Mouse (Mus musculus) left cerebral cortex, postnatal 4 days (tissue): ENCODE results near the gene Clec4n. TPM values are rescaled to one million over a fixed set of nuclear protein-coding genes. Genes with fewer than 3 reads are reported as not detected.
"Not testable (repeated sequence)": the region's sequence is repeated elsewhere in the genome, so short reads cannot be mapped to it uniquely, and the experiment has no call there.

Experiments used
- DNase-seq: peaks from one replicate; pipeline ENCODE4 v3.0.0-alpha.2; 2022
- intact Hi-C: fragments of 180-260 bp; cut with DNase I; formaldehyde crosslinking; loops from one replicate; pipeline ENCODE4 v1.15.1; 2025
- total RNA-seq, 2 experiments: library from RNA; stranded (reverse); gene quantifications; 2 replicates each; pipeline ENCODE4 v1.2.3; 2021

The Clec4n gene
- under 1 TPM in 1 of 2 experiments, not detected in 1; 0.92 TPM for total RNA-seq

DNA sequence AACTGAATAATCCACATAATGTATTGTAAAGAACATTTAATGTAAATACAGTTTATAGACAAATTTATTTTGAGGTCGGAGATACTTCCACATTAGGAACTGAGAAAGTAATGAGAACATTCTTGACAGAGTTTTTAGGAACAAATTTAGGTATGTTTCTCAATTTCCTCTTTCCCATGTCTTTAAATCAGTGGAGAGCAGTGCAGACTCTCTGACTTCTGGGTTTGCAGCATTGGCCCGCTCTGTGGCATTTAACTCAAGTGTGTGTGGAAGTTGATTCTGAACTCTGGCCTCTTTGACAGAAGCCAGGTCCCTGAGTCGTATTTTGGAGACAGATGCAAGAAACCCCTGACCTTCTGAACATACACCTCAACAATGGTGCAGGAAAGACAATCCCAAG is at the start of gene Clec4n:
Clec4n (plus strand) TSS at position 200 of the 400 bp plus-strand sequence.
- DNase-seq, result no peak
- intact Hi-C loops, result no loop called here

DNA sequence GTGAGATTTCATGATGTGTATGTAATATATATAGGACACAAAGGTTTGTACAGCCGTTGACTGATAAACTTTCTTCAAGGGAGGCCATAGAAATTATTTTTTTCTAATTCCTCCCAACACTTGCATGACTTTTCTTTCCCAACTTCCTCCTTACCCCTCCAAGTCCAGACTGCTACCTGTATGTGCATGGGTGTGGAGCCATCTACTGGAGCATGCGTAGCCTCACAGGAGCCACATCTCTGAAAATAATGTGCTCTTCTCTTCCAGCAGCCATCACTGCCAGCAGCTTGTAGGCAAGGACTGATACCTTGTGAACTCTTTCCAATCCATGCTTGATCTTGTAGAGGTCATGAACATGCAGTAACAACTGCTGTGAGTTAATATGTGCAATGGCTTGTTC is 44.8 kb upstream of the Clec4n start:
- intact Hi-C loops, DNase-seq: not testable (repeated sequence)

DNA sequence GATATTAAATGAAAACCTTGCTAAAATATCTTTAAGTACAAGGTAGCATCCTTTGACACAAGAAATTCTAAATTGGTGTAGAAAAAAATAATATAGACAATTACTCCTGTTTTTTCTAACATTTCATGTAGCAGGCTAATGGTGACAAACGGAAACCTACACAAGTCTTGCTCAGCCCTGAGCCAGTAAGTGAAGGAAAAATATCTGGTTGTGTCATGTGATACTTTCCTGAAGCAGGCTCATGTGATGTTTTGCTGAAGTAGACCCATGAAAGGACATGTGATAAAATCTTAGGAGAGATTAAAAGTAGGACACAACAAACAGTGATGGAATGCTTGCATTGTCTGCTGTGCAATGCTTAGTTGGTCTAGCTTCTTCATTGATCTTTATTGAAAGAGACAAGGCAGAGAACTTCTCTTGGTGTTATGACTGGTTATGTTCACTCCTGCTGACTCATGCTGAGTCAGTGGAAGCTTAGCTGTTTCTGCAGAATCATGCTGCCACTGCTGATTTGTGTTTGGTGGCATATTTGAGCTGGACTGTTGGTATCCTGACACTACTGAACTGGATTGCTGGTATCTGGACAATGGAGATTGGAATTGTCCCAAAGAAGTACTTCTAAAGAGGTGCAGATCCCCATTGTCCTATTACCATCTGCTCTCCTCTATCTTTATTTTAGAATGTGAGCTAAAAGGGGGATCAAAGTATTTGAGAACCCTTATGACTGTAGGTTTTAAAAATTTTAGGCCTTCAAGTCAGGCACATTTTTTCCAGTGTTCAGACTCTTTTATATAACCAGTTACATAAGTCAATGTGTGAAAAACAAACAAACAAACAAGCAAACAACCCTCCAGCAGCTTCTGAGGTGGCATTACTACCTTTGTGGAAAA is 22.2 kb upstream of the Clec4n start:
- intact Hi-C loops, result no loop called here
- DNase-seq, result no peak

DNA sequence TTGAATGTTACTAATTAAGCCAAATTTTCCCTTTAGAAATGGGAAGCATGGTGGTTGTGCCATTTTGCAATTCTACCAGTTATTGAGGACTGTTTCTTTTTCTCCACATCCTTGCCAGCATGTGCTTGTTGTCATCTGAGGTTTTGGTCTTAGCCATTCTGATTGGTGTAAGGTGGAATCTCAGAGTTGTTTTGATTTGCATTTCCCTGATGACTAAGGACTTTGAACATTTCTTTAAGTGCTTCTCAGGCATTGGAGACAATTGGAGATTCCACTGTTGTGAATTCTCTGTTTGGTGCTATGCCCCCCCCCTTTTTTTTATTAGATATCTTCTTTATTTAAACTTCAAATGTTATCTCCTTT is 21.6 kb upstream of the Clec4n start:
- DNase-seq, intact Hi-C loops: not testable (repeated sequence)

DNA sequence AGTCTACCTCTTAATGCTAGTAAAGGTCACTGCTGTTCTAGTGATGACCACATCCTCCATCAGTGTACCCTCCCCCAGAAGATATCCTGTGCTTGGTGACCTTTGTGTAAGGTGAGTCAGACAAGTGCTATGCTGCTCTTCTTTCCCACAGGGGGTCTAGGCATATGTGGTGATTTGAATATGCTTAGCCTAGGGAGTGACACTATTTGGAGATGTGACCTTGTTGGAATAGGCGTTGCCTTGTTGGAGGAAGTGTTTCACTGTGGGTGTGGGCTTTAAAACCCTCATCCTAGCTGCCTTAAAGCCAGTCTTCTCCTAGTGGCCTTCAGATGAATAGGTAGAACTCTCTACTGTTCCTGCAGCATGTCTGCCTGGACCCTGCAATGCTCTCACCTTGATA is 17.9 kb upstream of the Clec4n start:
- intact Hi-C loops, result no loop called here
- no peak for DNase-seq

DNA sequence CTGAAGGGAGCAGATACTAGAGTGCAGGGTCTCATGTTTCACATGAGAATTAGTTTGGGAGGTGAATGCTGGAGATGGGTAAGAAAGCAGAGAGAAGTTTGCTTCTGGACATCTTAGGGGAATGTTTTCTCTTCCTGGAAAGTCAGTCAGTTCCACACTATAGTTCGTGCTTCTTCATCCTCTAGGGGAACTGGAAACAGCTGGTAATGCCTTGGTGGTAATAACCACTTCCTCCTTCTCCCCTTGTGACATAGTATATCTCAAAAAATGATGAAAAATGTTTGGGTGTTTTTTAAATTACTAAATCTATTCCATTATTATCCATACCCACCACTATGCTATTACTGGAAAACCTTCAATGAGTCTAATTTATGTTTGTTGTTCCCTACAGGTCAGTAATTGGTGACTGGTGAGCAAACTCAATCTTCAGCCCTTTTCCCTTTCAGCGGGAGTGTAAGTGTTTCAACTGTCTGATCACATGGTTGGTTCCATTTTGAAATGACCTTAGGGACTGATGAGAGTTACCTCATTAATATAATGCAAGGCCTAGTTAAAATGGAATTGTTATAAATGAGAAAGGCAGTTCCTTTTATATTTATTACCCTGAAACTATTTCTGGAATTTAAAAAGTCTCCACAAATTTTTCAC is 2.0 kb upstream of the Clec4n start:
- intact Hi-C loops, result no loop called here

DNA sequence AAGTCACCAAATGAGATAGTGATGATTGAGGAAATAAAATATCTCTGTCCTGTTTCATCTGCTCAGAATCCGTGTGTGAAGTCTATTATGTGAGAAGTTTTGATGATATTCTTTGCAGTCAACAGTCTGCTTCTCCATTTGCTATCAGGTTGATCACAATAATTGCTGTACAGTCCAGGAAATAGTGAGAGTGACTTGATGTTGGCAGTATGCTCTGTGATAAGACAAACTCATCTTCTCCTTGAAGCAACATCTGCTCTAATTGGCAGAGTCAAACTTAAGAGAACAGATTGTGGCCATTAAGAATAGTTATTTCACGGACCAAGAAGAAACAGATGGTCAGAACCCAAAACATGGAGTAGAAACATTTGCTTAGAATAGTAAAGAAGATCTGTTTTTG is 1.5 kb downstream of the Clec4n start:
- intact Hi-C loops, result no loop called here
- DNase-seq, result no peak

More for the DNA sequence above, 2.0 kb upstream of the Clec4n start:
- no peak for DNase-seq

DNA sequence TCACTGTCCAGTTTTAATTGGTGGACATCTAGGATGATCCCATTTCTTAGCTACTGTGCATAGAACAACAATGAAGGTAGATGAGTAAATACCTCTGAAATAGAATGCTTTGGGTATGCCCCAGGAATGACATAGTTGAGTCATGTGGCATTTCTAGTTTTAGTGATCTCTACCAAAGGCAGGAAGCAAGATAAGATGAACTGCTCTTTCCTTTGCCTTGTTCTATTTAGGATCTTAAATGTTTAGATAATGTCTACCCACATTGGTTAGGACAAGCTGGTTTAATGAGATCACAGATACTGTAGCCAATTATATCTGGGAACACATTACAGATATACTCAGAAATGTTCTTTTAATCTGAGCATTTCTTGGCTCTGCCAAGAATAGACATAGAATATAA is 7.9 kb downstream of the Clec4n start:
- intact Hi-C loops, result no loop called here
- DNase-seq, result no peak

DNA sequence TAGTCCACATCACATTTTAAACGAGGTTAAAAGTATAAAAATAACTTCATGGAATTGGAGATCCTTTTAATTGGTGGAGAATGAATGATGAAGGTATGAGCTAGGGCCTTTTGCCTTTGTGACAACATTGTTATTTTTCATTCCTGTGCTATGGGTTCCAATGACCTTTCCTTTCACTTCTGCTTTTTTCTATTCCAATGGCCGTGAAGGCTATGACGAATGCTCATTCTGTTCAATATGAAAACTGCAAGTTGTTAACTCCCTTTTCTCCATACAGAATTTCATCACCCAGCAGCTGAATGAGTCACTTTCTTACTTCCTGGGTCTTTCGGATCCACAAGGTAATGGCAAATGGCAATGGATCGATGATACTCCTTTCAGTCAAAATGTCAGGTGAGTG is 14.6 kb downstream of the Clec4n start:
- no peak for DNase-seq
- intact Hi-C loops, result no loop called here

DNA sequence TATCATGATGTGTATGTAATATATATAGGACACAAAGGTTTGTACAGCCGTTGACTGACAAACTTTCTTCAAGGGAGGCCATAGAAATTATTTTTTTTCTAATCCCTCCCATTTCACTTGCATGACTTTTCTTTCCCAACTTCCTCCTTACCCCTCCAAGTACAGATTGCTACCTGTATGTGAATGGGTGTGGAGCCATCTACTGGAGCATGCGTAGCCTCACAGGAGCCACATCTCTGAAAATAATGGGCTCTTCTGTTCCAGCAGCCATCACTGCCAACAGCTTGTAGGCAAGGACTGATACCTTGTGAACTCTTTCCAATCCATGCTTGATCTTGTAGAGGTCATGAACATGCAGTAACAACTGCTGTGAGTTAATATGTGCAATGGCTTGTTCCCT is 19.2 kb downstream of the Clec4n start:
- DNase-seq, intact Hi-C loops: not testable (repeated sequence)

DNA sequence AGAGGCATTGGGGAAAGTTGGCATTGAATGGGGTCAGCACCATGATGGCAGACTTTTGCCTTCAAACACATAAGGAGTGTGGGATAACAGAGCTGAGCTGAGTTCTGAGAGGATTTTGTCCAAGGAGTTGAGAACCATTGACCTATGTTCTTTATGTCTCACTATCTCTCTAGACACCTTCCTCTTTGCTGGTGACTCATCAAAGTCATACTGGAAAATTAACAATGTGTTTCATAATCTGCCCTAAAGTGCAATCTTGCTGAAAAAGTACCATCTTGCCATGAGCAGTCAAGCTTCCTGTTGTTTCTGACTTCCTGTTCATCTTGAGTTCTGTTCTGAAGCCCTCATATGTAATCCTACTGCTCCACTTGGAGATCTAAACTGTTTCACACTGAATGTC is 23.1 kb downstream of the Clec4n start:
- no peak for DNase-seq
- intact Hi-C loops, result no loop called here

DNA sequence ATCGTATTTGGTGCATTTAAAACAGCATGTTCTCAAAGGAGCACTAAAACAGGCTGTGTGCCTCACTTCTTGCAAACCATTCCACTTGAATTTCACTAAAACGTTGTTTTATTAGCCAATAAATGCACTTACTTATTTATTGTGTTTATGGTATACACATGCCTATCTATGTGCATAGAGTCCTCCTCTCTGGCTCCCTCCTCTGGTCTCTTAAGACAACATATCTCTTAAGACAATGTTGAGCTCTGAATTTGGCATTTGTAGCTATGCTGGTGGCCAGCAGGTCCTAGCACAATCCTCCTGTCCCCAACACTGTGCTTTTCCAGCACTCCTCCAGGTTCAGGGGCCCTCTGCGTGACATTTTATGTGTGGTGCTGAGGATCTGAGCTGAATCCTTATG is 29.3 kb downstream of the Clec4n start:
- no peak for DNase-seq
- intact Hi-C loops, result no loop called here

DNA sequence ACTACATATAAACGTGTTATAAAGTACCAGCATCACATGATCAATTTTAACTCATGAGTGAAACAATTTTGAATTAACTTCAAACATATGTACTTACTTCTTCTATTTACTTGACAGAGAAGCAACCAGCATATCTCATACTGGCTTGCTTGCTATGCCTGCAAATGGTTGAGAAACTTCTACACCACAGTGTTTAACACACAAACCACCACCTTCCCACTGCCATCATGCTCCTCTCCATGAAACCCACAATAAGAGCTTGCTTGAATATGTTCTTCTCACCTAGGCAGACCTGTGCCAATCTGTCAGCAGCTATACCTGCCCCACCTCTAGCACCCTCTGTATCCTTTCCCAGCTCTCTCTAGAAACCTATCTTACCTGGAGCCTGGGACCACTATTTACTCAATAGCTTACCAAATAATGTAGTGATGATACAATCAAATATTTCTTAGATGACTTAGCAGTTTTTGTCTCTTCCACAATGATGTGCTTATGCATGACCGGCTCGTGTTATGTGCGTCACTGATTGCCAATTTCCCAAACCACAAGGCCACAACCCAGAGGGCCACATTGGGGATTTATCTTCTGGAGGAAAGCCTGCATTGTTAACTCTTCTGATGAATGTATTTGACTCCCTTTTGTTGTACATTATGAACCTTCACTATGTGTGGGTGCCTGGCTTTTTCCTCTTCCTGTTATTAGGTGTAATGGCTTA is 30.4 kb downstream of the Clec4n start:
- intact Hi-C loops, result no loop called here
- DNase-seq, result no peak

DNA sequence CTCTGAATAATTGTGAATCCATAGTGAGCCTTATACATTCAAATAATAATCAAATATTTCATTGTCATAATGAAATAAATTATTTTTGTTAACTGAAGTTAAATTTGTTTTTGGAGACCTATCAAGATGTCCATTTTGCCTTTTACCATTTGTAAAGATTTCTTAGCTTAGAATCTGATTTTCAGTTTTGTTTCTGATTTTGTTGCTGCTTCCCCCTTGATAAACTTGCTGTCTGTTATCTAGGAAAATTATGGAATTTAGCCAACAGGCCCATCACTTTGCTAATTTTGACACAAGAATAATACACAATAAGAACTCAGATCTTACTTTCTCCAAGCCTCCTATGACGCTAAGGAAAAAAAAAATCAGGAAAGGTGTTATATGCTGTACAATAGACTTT is 31.2 kb downstream of the Clec4n start:
- no peak for DNase-seq
- intact Hi-C loops, result no loop called here

DNA sequence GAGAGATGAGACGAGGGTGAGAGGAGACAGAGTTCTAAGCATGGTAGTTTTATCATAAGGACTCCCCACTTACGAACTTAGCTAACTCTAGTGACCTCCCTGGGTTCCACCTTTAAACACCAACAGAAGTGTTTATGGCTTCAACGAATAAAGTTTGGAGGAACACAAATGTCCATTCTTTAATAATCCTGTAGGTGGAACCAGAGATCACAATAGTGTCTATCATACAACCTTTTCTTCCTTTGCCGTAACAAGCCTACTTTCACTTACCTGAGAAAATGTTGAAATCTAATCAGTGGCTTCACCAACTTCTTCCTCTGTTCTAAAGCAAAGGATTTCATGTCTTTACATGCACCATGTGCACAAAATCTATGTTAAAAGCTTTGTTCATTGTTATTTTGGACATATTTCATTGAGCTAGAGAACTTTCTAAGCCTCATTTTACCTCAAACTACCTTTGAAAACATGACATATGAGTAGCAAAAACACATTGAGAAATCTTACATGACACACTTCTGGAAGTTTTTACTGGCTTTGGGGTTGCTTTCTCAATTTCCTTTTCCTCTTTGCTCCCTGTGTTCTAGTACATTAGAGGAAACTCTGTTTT is 32.0 kb downstream of the Clec4n start, which contains the start of gene Clec4d:
Clec4d (plus strand) TSS at position 557 of the 607 bp plus-strand sequence.
- no peak for DNase-seq
- intact Hi-C loops, result no loop called here

DNA sequence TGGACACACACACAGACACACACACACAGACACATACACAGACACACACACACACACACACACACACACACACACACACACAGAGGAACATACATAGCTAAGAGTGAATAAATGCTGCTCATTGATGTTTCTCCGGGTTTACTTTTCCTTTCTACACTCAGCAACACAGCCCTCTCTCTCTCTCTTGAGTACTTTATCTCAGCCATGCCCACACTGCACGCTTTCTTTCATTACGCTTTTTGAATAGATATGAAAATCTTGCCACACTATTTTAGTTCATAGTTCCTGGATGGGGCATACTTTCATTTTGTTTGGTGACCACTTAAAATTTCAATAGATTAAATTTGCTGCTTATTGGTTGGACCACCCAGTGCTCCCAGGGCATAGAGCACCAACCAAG is 34.6 kb downstream of the Clec4n start:
- no peak for DNase-seq
- intact Hi-C loops, result no loop called here

DNA sequence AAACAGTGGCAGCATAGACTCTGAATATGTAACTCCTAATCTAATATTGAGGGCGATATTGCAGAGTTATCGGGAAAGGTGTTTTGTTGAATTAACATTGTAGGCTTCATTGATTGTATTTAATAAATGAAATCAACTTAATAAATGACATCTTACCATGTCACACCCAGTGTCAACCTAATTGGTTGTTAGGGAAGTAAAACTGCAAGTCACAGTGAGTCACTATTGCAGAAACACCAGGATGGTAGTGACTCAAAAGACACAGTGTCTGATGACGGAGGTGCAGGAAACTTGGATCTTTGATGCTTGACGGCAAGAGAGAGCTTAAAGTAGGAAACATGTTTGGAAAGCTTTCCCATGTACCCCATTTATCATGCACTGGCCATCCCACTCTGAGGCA is 36.2 kb downstream of the Clec4n start:
- DNase-seq, result no peak
- intact Hi-C loops, result no loop called here

DNA sequence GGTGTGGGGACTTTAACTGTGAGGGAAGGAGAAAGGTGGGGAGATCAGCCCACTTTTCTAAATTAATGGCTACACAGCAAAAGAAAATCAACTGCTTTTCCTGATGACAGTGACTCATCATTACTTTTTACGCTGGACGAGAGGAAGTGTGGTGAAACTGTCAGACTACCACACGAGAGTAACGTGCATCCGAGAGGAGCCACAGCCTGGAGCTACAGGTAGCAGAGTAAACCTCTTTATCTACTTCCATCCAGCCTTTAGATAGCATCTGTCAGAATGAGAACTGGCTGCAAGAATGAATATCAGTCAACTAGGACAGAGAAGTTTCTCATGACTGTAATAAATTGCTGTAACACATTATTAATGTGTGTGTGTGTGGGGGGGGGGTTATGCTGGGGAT is 37.3 kb downstream of the Clec4n start:
- intact Hi-C loops, result no loop called here

DNA sequence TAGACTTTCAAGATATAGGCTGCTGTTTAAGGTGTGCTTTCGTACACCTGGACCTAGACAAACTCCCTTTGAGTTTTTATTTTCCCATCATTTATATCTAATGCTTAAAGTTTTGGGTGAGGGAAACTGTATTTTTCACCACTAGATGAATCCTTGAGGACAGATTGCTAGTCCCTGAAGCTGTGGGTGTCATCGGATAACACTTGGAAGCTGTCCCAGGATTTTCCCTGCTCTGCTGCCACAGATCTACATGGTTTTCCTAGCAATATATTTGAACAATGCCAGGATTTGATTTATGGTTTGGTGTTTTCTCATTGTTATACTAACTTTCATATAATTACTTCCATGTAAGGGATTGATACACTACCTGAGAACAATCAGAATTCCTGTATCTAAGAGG is 49.8 kb downstream of the Clec4n start:
- no peak for DNase-seq
- intact Hi-C loops, result no loop called here

More for the DNA sequence above, 37.3 kb downstream of the Clec4n start:
- no peak for DNase-seq

DNA sequence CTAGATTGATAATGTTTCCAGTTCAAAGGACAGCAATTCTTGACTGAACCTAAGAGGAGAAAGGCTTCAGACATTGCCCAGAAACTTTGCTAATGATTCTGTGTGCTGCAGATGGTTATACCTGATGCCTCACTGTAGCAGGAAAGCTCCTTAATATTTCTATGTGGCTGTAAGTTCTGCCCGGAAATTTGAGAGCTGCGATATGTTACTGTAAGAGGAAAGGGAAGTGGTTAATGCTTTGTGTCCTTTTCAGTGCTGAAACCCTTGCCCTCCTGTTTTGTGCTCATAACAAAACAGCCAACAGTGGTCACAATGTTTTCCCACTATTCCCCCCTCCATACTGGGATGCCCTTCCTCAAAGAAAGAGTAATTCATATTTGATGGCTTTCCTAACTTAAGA is 56.7 kb downstream of the Clec4n start:
- intact Hi-C loops, result no loop called here
- no peak for DNase-seq

DNA sequence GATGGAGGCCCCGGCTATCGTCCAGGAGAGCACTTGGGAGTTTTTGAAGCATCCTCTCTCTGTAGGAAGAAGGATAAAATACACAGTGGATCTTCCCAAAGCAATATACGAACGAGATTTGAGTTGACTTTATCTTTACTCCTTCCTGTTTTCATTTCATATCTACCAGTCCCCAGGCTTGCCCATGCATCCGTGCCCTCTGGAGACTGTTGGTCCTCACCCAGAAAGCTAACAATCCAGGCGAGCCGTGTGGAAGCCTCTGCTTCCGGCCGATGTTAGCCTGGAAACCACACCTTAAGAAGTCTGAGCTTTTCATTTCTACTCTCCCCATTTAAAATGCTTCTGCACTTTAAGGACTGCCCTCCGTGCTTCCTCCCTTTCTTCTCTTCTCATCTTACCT is 59.3 kb downstream of the Clec4n start:
- DNase-seq, result no peak
- intact Hi-C loops, result no loop called here
